Mouse (Mus musculus): ENCODE results near the gene Map3k12. TPM values are rescaled to one million over a fixed set of nuclear protein-coding genes. Genes with fewer than 3 reads are reported as not detected.
A peak's percentile ranks its signal among the peaks of the same experiment; 100 is the strongest.

The Map3k12 gene
- polyA plus RNA-seq, 1 experiment from 2014 or later = 53.9 TPM

DNA sequence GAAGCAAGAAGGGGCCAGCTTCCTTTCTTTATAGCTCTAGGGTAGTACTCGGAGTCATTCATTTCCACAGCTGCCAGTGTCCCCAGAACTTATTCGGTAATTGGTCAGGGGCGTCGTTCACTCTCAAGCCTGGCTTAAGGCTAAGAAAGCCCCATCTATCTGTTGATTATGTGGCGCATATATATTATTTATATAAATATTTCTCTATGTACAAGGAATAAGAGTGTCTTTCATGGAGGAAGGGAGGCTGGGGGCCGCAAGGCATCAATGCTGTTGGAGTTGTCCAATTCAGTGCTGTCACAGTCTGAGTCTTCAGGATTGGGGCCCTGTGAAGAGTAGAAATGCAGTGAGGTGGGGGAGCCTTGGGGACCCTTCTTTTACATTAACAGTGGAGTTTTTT is 17.0 kb downstream of the Map3k12 start:
- Histone ChIP-seq H3K9me3 (no peaks in the 10 kb centered on the region), H3K9ac (replicated peaks) (no peak overlapping the region), H3K4me3 (replicated peaks) (no peak overlapping the region), H3K27ac (no peak overlapping the region), H3K4me2 (replicated peaks) (no peak overlapping the region), H3K27me3 (no peaks in the 10 kb centered on the region), H3K36me3 (peaks cover 94% of the 10 kb centered on the region), H3K4me1 (replicated peaks) (no peaks in the 10 kb centered on the region)
- WGBS = 93% methylated on average over 6 of the region's 6 CpGs
- no peak for ATAC-seq

DNA sequence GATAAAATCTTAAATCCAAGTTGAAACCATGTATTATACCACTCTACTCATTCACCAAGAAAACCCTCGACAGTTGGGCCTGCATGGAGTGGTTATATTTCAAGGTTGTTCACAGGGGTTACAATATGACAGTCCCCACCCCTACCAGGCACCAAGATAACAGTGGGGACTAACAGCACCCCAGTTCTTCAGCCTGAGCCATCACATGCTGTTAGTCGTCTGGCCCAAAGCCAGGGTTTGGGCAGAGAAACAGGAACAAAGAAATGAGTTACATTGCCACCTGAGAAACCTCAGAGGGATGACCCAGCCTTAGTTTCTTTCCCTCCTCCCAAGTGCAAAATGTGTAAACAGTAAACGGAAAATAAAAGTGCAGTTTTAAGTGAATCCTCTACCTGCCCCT is 17.5 kb downstream of the Map3k12 start:
- H3K36me3 ChIP-seq = peaks cover 93% of the 10 kb centered on the region
- H3K27ac ChIP-seq = no peak overlapping the region
- no peak overlapping the region for H3K9ac ChIP-seq (replicated peaks)

DNA sequence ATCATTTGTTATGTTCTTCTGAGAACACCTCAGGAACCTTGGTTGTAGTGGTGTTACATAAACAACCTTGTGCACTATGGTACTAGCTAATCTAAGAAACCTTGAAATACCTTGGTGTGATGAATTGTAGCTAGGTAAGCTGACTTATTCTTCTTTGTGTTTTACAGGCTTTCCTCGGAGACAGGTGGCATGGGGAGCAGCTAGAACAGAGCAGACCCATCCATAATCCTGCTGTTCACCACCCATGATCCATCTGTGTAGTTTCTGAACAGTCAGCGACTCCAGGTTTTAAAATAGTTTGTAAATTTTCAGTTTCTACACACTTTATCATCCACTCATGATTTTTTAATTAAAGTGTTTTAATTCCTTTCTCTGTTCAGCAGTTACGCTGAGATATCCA is 18.5 kb downstream of the Map3k12 start:
- no peak overlapping the region for H3K4me2 ChIP-seq (replicated peaks)
- no peaks in the 10 kb centered on the region for H3K9me3 ChIP-seq
- H3K27ac ChIP-seq = no peak overlapping the region
- no peak for ATAC-seq
- H3K4me1 ChIP-seq (replicated peaks) = no peaks in the 10 kb centered on the region
- H3K4me3 ChIP-seq (replicated peaks) = no peak overlapping the region
- no peaks in the 10 kb centered on the region for H3K27me3 ChIP-seq
- WGBS = 90% methylated on average over 3 of the region's 3 CpGs
- H3K9ac ChIP-seq (replicated peaks) = no peak overlapping the region
- H3K36me3 ChIP-seq = peaks cover 93% of the 10 kb centered on the region

More for the DNA sequence above, 17.5 kb downstream of the Map3k12 start:
- no peaks in the 10 kb centered on the region for H3K9me3 ChIP-seq
- 83% methylated on average over 3 of the region's 3 CpGs for WGBS
- no peak overlapping the region for H3K4me3 ChIP-seq (replicated peaks)
- H3K4me1 ChIP-seq (replicated peaks) = no peaks in the 10 kb centered on the region
- no peaks in the 10 kb centered on the region for H3K27me3 ChIP-seq
- ATAC-seq = no peak
- no peak overlapping the region for H3K4me2 ChIP-seq (replicated peaks)

DNA sequence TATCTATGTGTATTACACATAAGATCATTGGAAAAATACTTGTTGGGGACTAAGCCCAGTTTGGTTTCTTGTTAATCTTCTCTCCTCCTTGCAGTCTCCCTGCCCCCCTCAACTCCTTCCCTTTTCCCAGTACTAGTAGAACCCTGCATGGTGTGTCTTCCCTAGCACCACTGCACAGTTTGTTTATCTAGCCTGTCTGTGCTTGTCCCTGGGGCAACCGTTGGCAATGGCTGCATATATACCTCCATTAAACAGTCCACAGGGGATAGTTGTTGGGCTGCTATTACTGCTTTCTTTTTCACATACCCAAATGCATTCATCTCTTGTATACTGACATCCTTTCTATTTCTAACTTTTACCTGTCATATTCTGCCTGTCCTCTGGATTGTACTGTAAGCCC is 29.2 kb downstream of the Map3k12 start:
- Histone ChIP-seq H3K4me3 (replicated peaks) (no peak overlapping the region), H3K4me2 (replicated peaks) (no peak overlapping the region), H3K9ac (replicated peaks) (no peak overlapping the region), H3K9me3 (no peaks in the 10 kb centered on the region), H3K36me3 (peaks cover 76% of the 10 kb centered on the region), H3K4me1 (replicated peaks) (no peaks in the 10 kb centered on the region), H3K27me3 (no peaks in the 10 kb centered on the region), H3K27ac (no peak overlapping the region)
- WGBS = 94% methylated on average over 1 of the region's 1 CpGs
- ATAC-seq = no peak

DNA sequence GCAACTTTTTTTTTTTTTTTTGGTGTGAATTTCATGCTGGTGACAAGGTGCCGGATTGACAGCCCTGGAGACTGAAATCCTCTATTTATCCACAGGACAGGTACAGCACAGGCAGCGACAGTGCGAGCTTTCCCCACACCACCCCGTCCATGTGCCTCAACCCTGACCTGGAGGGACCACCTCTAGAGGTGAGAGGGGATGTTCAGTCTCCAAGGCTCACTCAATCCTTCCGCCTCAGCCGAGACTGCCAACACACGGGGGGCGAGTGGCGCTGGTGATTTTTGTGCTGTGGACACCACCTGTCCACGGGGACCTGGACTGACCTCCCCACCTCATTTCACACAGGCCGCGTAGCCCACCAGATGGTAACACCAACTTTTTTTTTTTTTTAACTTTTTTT is 31.0 kb downstream of the Map3k12 start:
- peaks cover 81% of the 10 kb centered on the region for H3K36me3 ChIP-seq
- WGBS = 94% methylated on average over 12 of the region's 12 CpGs

DNA sequence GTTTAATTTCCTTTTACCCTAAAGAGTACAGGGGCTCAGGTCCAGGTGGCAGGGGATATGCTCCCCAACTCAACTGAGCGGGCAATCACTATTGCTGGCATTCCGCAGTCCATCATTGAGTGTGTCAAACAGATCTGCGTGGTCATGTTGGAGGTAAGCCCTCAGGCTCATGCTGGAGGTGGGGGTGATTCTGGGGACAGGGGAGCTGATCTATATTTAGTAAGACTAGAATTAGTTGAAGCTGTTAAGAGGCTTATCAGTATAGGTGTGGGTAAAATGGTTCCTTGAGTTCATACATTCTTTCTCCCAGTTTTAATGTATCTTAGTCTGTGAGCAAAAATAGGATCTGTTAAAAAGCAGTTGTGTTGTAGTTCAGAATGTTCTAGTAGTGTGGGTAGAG is 33.7 kb downstream of the Map3k12 start:
- 87% methylated on average over 3 of the region's 3 CpGs for WGBS

More for the DNA sequence above, 31.0 kb downstream of the Map3k12 start:
- Histone ChIP-seq H3K4me1 (replicated peaks) (no peaks in the 10 kb centered on the region), H3K9ac (replicated peaks) (no peak overlapping the region), H3K9me3 (no peaks in the 10 kb centered on the region), H3K27me3 (no peaks in the 10 kb centered on the region), H3K4me2 (replicated peaks) (no peak overlapping the region), H3K27ac (no peak overlapping the region), H3K4me3 (replicated peaks) (no peak overlapping the region)
- ATAC-seq = no peak

DNA sequence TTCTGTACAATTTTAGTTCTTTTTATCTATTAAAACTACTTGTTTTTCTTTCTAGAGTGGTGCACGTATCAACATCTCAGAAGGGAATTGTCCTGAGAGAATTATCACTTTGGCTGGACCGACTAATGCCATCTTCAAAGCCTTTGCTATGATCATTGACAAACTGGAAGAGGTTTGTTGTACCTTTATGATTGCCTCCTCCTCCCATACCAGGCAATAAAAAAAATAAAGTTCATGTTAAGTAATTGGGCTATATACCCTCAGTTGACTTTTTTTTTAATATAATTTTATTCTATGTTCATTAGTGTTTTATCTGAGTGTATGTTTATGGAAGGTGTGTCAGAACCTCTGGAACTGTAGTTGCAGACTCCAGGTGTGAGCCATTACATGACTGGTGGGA is 42.3 kb downstream of the Map3k12 start:
- H3K36me3 ChIP-seq = peaks cover 53% of the 10 kb centered on the region
- H3K27ac ChIP-seq = no peak overlapping the region
- no peaks in the 10 kb centered on the region for H3K27me3 ChIP-seq
- no peak for ATAC-seq
- no peak overlapping the region for H3K4me3 ChIP-seq (replicated peaks)
- H3K4me2 ChIP-seq (replicated peaks) = no peak overlapping the region
- H3K9me3 ChIP-seq = no peaks in the 10 kb centered on the region
- WGBS = 91% methylated on average over 2 of the region's 2 CpGs
- H3K4me1 ChIP-seq (replicated peaks) = peaks cover 21% of the 10 kb centered on the region
- H3K9ac ChIP-seq (replicated peaks) = no peak overlapping the region

More for the DNA sequence above, 33.7 kb downstream of the Map3k12 start:
- Histone ChIP-seq H3K36me3 (peaks cover 79% of the 10 kb centered on the region), H3K27me3 (no peaks in the 10 kb centered on the region), H3K9ac (replicated peaks) (no peak overlapping the region), H3K4me3 (replicated peaks) (no peak overlapping the region), H3K4me2 (replicated peaks) (no peak overlapping the region), H3K27ac (no peak overlapping the region), H3K4me1 (replicated peaks) (no peaks in the 10 kb centered on the region), H3K9me3 (no peaks in the 10 kb centered on the region)
- ATAC-seq = no peak

DNA sequence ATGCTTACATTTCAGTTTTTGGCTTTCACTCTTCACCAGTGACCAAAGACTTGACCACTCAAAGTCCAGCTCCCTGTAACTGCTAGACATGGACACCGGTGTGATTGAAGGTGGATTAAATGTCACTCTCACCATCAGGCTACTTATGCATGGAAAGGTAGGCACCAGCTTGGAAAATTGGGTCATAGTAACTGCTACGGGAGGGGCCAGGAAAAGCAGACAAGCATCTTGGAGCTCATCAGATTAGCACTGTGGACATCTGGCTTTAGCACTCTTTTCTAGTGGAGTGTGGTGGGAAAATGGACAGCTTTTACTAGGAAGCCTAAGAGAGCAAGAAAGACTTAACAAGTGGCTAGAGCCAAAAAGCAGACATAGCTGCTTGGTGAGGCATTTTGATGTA is 43.6 kb downstream of the Map3k12 start:
- H3K27me3 ChIP-seq = no peaks in the 10 kb centered on the region
- H3K4me2 ChIP-seq (replicated peaks) = peak overlapping the region; percentile 17; the same call in 1 of the 2 replicates
- no peak overlapping the region for H3K9ac ChIP-seq (replicated peaks)
- no peak overlapping the region for H3K4me3 ChIP-seq (replicated peaks)
- no peak overlapping the region for H3K27ac ChIP-seq
- ATAC-seq = no peak
- no peaks in the 10 kb centered on the region for H3K9me3 ChIP-seq
- H3K36me3 ChIP-seq = peaks cover 44% of the 10 kb centered on the region
- WGBS = 58% methylated on average over 2 of the region's 2 CpGs
- H3K4me1 ChIP-seq (replicated peaks) = peaks cover 21% of the 10 kb centered on the region

DNA sequence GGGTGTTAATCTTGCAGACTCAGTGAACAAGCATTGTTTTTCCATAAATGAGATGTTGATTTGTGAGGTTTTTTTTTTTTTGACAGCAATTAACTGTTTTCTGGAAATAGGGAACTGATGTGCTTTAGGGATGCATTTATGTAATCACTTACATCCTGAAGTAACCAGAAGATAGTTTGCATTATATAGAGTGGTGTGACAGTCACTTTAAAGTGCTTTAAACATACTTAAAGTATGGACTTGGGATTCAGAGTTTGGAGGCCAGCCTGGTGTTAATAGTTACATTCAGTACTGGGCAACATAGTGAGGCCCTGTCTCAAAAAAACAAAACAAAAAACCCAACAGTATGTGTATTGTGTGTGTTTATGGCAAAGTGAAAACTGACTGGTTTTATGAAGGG is 45.1 kb downstream of the Map3k12 start:
- H3K27ac ChIP-seq = no peak overlapping the region
- H3K36me3 ChIP-seq = peaks cover 30% of the 10 kb centered on the region
- peaks cover 21% of the 10 kb centered on the region for H3K4me1 ChIP-seq (replicated peaks)
- ATAC-seq = no peak
- no peaks in the 10 kb centered on the region for H3K9me3 ChIP-seq
- peak overlapping the region; percentile 92 for H3K9ac ChIP-seq (replicated peaks)
- H3K27me3 ChIP-seq = no peaks in the 10 kb centered on the region
- H3K4me2 ChIP-seq (replicated peaks) = peak overlapping the region; percentile 71
- H3K4me3 ChIP-seq (replicated peaks) = peak overlapping the region; percentile 85

DNA sequence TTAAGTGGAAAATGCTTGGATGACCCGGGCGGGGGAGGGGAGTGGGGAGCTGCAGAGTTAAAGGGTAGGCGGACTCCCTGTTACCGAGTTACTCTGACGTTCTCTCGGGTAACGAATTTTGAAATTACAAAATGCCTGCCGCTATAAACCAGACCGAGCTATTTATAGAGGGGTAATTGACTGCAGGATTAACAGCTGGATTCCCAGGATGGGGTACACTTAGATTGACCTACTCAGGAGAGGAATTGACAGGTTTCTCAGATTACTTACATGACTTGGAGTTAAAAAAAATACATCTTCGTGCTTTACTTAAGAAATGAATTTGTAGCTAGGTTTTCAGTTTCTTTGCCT is 45.6 kb downstream of the Map3k12 start:
- Histone ChIP-seq H3K4me3 (replicated peaks) (peak overlapping the region; percentile 85), H3K27me3 (no peaks in the 10 kb centered on the region), H3K36me3 (peaks cover 27% of the 10 kb centered on the region), H3K27ac (peak overlapping the region; percentile 97), H3K4me2 (replicated peaks) (peak overlapping the region; percentile 71), H3K9me3 (no peaks in the 10 kb centered on the region), H3K4me1 (replicated peaks) (peaks cover 21% of the 10 kb centered on the region), H3K9ac (replicated peaks) (peak overlapping the region; percentile 92)
- ATAC-seq = no peak
- under 1% methylated on average over 10 of the region's 10 CpGs for WGBS

DNA sequence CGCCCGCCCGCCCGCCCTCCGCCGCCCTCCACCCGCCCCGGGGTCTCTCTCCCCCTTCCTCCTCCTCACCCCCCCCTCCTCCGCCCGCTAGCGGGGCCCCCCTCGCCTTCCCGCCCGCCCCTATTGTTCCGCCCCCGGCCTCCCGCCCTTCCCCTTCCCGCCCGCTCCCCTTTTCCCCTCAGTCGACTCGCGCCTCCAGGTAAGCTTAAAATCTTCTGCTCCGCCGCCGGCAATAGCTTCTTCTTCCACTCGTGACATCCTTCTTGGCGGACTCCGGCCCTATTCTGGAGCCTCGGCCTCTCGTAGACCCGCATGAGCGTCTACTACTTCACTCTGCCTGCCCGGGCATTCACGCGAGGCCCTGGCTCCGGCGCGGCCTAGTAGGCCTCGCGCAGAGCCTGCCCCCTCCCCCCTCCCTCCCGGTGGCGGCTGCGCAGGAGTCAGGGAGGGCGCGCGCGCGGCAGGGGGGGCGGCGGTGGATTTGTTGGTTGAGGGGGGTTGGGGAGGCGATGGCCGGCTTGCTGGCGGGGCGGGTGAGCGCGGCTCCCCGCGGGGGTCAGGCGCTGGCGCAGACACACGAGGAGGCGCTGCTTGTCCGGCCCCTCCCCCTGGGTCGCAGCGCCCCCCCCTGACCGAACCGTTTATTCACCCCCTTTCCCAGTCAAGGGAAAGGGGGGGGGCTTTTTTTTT is 46.1 kb downstream of the Map3k12 start:
- no peaks in the 10 kb centered on the region for H3K27me3 ChIP-seq
- H3K27ac ChIP-seq = peak overlapping the region; percentile 97
- H3K9ac ChIP-seq (replicated peaks) = peak overlapping the region; percentile 92
- H3K4me2 ChIP-seq (replicated peaks) = peak overlapping the region; percentile 71
- H3K36me3 ChIP-seq = peaks cover 22% of the 10 kb centered on the region
- H3K4me1 ChIP-seq (replicated peaks) = peaks cover 21% of the 10 kb centered on the region
- H3K4me3 ChIP-seq (replicated peaks) = peak overlapping the region; percentile 85
- WGBS = under 1% methylated on average over 36 of the region's 67 CpGs
- peak; percentile 71 for ATAC-seq
- no peaks in the 10 kb centered on the region for H3K9me3 ChIP-seq

DNA sequence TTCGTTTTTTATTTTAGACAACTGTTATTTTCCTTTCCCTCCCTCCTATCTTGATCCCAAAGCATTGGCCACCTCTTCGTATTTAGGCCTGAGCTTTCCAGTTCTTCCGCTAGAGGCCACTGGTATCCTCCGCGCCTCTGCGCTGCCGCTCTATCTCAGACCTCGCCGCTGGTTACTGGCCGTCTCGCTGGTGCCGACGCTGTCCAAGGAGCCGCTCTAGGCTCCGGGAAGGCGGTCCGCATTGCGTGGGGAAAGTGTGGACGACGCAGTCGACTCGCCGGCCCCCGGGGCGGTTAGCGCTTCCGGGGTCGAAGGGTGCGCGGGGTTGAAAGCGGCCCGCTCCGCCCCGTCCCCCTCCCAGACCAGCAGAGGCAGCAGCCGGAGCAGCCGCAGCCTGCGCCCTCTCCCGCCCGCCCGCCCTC is 46.7 kb downstream of the Map3k12 start, which contains the start of gene Pcbp2:
TSS of gene Pcbp2 (plus strand) at position 357 of the 422 bp plus-strand sequence.
- peak within 1 kb of the TSS; percentile 71 for H3K4me2 ChIP-seq (replicated peaks)
- H3K4me3 ChIP-seq (replicated peaks) = peak within 1 kb of the TSS; percentile 85
- WGBS = under 1% methylated on average over 29 of the region's 40 CpGs
- H3K4me1 ChIP-seq (replicated peaks) = peaks cover 21% of the 10 kb centered on the region
- peaks cover 16% of the 10 kb centered on the region for H3K36me3 ChIP-seq
- H3K27ac ChIP-seq = peak within 1 kb of the TSS; percentile 97
- H3K9ac ChIP-seq (replicated peaks) = peak within 1 kb of the TSS; percentile 92
- no peaks in the 10 kb centered on the region for H3K27me3 ChIP-seq
- ATAC-seq = peak; percentile 100
- no peaks in the 10 kb centered on the region for H3K9me3 ChIP-seq

Measured in midbrain, embryonic 13.5 days (tissue).